Mouse (Mus musculus) stomach, postnatal 0 days (tissue): ENCODE results near the gene Ftl1.

ENCODE experiments used
- CTCF ChIP-seq: IDR thresholded peaks from 2 replicates; pipeline ENCODE4 v1.5.1; 2016; ENCODE audit warnings: antibody characterized with exemption, low read depth, mild to moderate bottlenecking, moderate library complexity
- EP300 ChIP-seq: optimal IDR thresholded peaks from 2 replicates; pipeline ENCODE3; 2016; ENCODE audit warnings: antibody characterized with exemption

GRCm38 (mm10) chr7:45417962-45418492 lies 41.7 kb downstream of the Ftl1 start:
- TF ChIP-seq CTCF (no peak), EP300 (no peak)
